Mouse (Mus musculus) lung, adult 18-20 months (tissue): ENCODE measurements at regions not wholly inside any gene's neighbourhood (a gene's known extent, or its start where the extent isn't known, plus 50 kb on each side); places are given as distances from the start of the nearest gene placed in this dataset.
"Not testable (repeated sequence)": the region's sequence is repeated elsewhere in the genome, so short reads cannot be mapped to it uniquely, and the experiment has no call there.

Source experiments
- DNase-seq, 2 experiments: peaks; one replicate each; pipeline ENCODE4 v3.0.0; 2022; ENCODE audit warnings: mixed read lengths in 2 of 2

- no peak for DNase-seq
These were observed 523.2 kb downstream of the Hace1 start for GRCm38 (mm10) chr10:46100837-46101236.

GRCm38 (mm10) chr10:46108810-46109209 is 531.2 kb downstream of the Hace1 start:
- no peak for DNase-seq

GRCm38 (mm10) chr10:46114631-46115130 is 537.1 kb downstream of the Hace1 start:
- no peak for DNase-seq

GRCm38 (mm10) chr10:46122409-46122808 is 544.8 kb downstream of the Hace1 start:
- not testable (repeated sequence) for DNase-seq

- no peak for DNase-seq
These were observed 546.2 kb downstream of the Hace1 start for GRCm38 (mm10) chr10:46123795-46124194.

- DNase-seq, result no peak
These were observed 557.6 kb downstream of the Hace1 start for GRCm38 (mm10) chr10:46135120-46135748.

GRCm38 (mm10) chr10:46174035-46174434 is 596.4 kb downstream of the Hace1 start:
- DNase-seq, result no peak

- DNase-seq, result no peak
These were observed 608.3 kb downstream of the Hace1 start for GRCm38 (mm10) chr10:46185763-46186458.

- DNase-seq, result no peak
These were observed 616.5 kb downstream of the Hace1 start for GRCm38 (mm10) chr10:46194143-46194542.

- no peak for DNase-seq
These were observed 649.3 kb downstream of the Hace1 start for GRCm38 (mm10) chr10:46226837-46227402.

- DNase-seq, result no peak
These were observed 652.0 kb downstream of the Hace1 start for GRCm38 (mm10) chr10:46229608-46230007.

- DNase-seq, result no peak
These were observed 658.0 kb downstream of the Hace1 start for GRCm38 (mm10) chr10:46235581-46235980.

- no peak for DNase-seq
These were observed 677.9 kb downstream of the Hace1 start for GRCm38 (mm10) chr10:46255575-46255974.

GRCm38 (mm10) chr10:46269710-46270109 is 692.1 kb downstream of the Hace1 start:
- no peak for DNase-seq

- DNase-seq, result no peak
These were observed 696.2 kb downstream of the Hace1 start for GRCm38 (mm10) chr10:46273846-46274245.

- no peak for DNase-seq
These were observed 716.7 kb downstream of the Hace1 start for GRCm38 (mm10) chr10:46294290-46294689.

- no peak for DNase-seq
These were observed 720.7 kb downstream of the Hace1 start for GRCm38 (mm10) chr10:46298352-46298751.

- no peak for DNase-seq
These were observed 721.9 kb downstream of the Hace1 start for GRCm38 (mm10) chr10:46299521-46299920.

- DNase-seq, result no peak
These were observed 742.9 kb downstream of the Hace1 start for GRCm38 (mm10) chr10:46320328-46321038.

GRCm38 (mm10) chr10:46321040-46321439 is 743.4 kb downstream of the Hace1 start:
- DNase-seq, result no peak

GRCm38 (mm10) chr10:46329052-46329451 is 751.4 kb downstream of the Hace1 start:
- DNase-seq, result no peak

- no peak for DNase-seq
These were observed 754.1 kb downstream of the Hace1 start for GRCm38 (mm10) chr10:46331599-46332283.

GRCm38 (mm10) chr10:46333231-46333630 is 755.6 kb downstream of the Hace1 start:
- DNase-seq, result no peak
